Mouse (Mus musculus): Measurements from ENCODE around the gene Htra2. TPM values are rescaled to one million over a fixed set of nuclear protein-coding genes. Genes with fewer than 3 reads are reported as not detected.

Gene Htra2
- total RNA-seq, 2 experiments from 2014 or later, result 66.5 to 68.0 TPM

- intact Hi-C loops (cut with DNase I), result no loop called here
- DNase-seq (ENCODE audit: extremely low spot score in 1 of 2, low spot score in 2 of 2), result no peak
Measured at GRCm38 (mm10) chr6:83014482-83015466, 40.3 kb downstream of the Htra2 start.

DNA sequence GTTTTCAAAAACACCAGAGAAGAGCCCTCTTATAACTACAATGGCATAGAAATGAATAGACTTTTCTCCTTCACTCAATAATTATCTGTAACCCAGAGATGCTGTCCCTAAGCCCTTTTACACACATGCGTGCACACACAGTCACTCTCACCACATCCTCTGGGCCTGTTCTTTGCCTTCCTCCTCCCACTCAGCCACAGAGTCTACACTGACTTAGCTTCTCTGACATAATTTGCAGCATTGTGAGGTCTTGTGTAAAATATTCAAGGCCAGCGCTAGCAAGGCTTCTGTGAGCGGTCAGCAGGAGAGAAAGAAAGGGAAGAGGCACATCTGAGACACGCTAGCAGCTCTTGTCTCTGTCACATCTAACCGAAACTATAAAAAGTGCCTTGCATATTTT, 41.6 kb downstream of the Htra2 start:
- no peak for DNase-seq (ENCODE audit: extremely low spot score in 1 of 2, low spot score in 2 of 2)
- intact Hi-C loops (cut with DNase I), result no loop called here

DNA sequence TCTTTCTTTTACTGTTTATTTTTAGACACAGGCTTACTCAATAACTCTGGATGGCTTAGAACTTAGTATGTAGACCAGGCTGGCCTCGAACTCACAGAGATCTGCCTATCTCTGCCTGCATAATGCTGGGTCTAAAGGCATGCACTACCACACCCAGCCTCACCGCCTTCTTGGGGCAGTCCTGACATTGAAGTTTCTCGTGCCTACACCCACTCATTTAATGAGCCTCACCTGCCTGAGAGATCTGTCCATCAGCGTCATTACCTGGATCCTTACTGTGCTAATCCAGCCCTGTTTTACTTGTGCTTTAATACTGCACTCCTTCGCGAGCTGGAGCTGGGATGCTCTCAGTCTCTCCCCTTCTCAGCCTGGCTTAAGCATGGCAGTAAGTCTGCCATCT, 43.3 kb downstream of the Htra2 start:
- intact Hi-C loops (cut with DNase I), result no loop called here
- DNase-seq (ENCODE audit: extremely low spot score in 1 of 2, low spot score in 2 of 2), result no peak

DNA sequence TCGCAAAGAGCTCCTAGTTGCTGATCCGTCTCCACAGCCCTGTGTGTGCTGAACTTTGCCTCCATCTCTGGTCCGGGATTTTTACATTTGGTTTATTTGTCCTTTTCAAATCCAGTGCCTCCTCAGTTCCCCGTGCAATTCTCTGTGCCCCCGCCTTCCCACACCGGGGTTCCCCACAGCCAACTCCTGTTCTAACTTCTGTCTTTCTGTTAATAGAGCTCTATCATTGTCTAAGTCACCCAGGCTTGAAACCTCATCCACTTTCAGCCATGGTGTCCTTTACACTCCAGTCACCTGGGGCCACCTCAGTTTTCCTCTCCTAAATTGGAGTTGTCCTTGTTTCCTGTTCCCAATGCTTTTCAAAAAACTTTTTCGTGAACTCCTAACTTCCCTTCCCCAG, 43.8 kb downstream of the Htra2 start:
- intact Hi-C loops (cut with DNase I), result no loop called here
- DNase-seq (ENCODE audit: extremely low spot score in 1 of 2, low spot score in 2 of 2), result no peak

DNA sequence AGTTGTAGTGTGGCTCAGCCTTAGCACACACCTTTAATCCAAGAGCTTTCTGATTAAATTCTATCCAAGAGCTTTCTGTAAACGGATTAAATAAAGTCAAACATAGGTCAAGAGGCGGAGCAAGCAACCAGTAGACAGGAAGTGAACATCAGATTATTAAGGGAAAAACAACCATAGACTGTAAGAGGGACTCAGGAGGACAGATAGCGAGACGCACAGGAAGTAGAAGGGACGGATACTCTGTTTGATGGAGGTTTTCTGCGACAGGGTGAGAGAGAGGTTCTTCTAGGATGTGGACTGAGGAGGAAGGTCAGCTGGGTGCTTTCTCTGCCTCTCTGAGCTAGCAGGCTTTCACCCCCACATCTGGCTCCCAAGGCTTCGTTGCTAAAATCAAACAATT, 45.1 kb downstream of the Htra2 start:
- intact Hi-C loops (cut with DNase I), result no loop called here
- DNase-seq (ENCODE audit: extremely low spot score in 1 of 2, low spot score in 2 of 2), result no peak

- no peak for DNase-seq (ENCODE audit: extremely low spot score in 1 of 2, low spot score in 2 of 2)
- intact Hi-C loops (cut with DNase I), result no loop called here
Measured at GRCm38 (mm10) chr6:83008659-83009058, 46.4 kb downstream of the Htra2 start.

DNA sequence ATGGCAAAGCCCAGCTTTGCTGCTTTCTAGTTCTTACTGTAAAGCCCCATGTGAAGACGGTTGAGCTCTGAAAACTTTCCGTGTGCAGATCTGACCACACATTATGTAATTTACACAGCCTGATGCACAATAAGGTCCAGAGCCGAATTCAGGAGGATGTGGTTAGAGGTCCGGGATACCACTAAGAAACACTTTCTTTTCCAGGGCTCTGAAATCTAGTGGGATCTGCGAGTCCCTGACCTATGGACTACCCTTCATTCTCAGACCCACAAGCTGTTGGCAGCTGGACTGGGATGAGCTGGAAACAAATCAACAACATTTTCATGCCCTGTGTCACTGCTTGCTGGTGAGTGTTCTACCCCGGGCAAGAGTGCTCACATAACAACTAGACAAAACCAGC, 49.0 kb downstream of the Htra2 start:
- intact Hi-C loops (cut with DNase I), result no loop called here
- no peak for DNase-seq (ENCODE audit: extremely low spot score in 1 of 2, low spot score in 2 of 2)

- intact Hi-C loops (cut with DNase I), result no loop called here
- DNase-seq (ENCODE audit: extremely low spot score in 1 of 2, low spot score in 2 of 2), result no peak
Measured at GRCm38 (mm10) chr6:83005444-83006011, 49.5 kb downstream of the Htra2 start.

- intact Hi-C loops (cut with DNase I), result no loop called here
- DNase-seq (ENCODE audit: extremely low spot score in 1 of 2, low spot score in 2 of 2), result peak in 1 of 2 experiments; percentile 47
Measured at GRCm38 (mm10) chr6:83004872-83005271, 50.2 kb downstream of the Htra2 start.

DNA sequence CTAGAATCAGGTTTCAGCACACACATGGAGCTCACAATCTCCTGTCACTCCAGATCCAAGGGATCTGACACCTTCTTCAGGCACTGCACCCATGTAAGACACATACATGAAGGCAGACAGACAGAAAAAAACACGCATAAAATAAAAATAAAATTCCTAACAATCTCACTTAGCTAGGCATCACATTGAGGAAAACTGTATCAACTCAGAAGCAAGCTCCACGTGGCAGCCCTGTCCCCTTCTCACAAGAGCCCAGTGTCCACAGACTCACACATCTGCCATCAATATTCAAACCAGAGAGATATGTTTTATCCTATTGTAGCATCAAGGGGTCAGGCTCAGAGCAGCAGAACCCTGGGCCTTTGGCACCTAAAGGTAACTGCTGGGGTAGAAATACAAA, 50.8 kb downstream of the Htra2 start:
- no peak for DNase-seq (ENCODE audit: extremely low spot score in 1 of 2, low spot score in 2 of 2)
- intact Hi-C loops (cut with DNase I), result no loop called here

DNA sequence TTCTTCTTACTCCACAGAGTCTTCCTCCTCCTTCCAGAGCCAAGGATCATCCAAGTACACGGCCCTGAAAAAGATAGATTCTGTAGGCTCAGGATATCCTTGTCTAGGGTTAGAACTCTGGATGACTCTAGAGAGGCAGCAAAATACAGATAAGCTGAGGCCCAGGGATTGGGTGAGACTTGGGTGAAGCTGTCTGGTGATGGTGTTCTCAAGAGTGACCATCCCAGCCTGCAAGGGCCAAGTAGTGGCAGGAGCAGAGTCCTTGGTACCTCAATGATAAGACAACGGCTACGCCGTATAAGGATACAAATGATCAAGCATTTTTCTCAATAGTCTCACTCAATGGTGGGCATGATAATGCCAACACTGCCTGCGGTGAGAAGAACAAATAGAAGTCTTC, 51.2 kb downstream of the Htra2 start:
- no peak for DNase-seq (ENCODE audit: extremely low spot score in 1 of 2, low spot score in 2 of 2)
- intact Hi-C loops (cut with DNase I), result no loop called here

- intact Hi-C loops (cut with DNase I), result no loop called here
Measured at GRCm38 (mm10) chr6:83003082-83003481, 52.0 kb downstream of the Htra2 start.

More at GRCm38 (mm10) chr6:83003082-83003481, 52.0 kb downstream of the Htra2 start:
- no peak for DNase-seq (ENCODE audit: extremely low spot score in 1 of 2, low spot score in 2 of 2)

Small RNA genes lying within 50 kb of the gene (microRNA-seq; reads per million reads assigned to microRNA genes)
- gene Mir3470a (not detected), gene Mir7040 (not detected)

Other genes starting within 250 kb of the Htra2 start
- 10 to 100 TPM; 45.5 to 47.5 TPM for gene Sema4f, start 115.5 kb downstream of the Htra2 start, total RNA-seq (2021)
- gene M1ap, start 108.4 kb downstream of the Htra2 start, total RNA-seq (2021), result not detected
- gene Dok1, start 21.8 kb downstream of the Htra2 start, total RNA-seq (2021), result 1 to 10 TPM; 1.8 to 2.1 TPM
- gene Loxl3, start 21.1 kb downstream of the Htra2 start, total RNA-seq (2021), result 1 to 10 TPM; 1.8 to 4.0 TPM
- gene Aup1, start 752 bp downstream of the Htra2 start, total RNA-seq (2021), result 10 to 100 TPM; 97.9 to 99.8 TPM
- gene Dqx1, start 2.6 kb upstream of the Htra2 start, total RNA-seq (2021), result under 1 TPM; 0.19 to 0.41 TPM
- gene Tlx2, start 15.0 kb upstream of the Htra2 start, total RNA-seq (2021), result not detected
- 10 to 100 TPM; 19.1 to 19.6 TPM for gene Pcgf1, start 22.6 kb upstream of the Htra2 start, total RNA-seq (2021)
- gene Lbx2, start 31.1 kb upstream of the Htra2 start, total RNA-seq (2021), result under 1 TPM in 1 of 2 experiments, not detected in 1; 0.69 TPM
- 1 to 10 TPM; 7.7 to 9.4 TPM for gene Ccdc142, start 46.3 kb upstream of the Htra2 start, total RNA-seq (2021)
- 1 to 10 TPM; 6.3 to 6.5 TPM for gene Gm42688, start 46.3 kb upstream of the Htra2 start, total RNA-seq (2021)
- 10 to 100 TPM; 58.7 to 63.5 TPM for gene Mrpl53, start 53.8 kb upstream of the Htra2 start, total RNA-seq (2021)
- gene Mogs, start 60.2 kb upstream of the Htra2 start, total RNA-seq (2021), result 10 to 100 TPM; 27.9 to 31.8 TPM
- gene Wbp1, start 66.3 kb upstream of the Htra2 start, total RNA-seq (2021), result 10 to 100 TPM; 50.4 to 54.7 TPM
- 10 to 100 TPM; 19.9 to 23.2 TPM for gene Ino80b, start 70.2 kb upstream of the Htra2 start, total RNA-seq (2021)
- 10 to 100 TPM; 30.3 to 34.4 TPM for gene Rtkn, start 80.2 kb upstream of the Htra2 start, total RNA-seq (2021)
- 10 to 100 TPM; 28.0 to 29.4 TPM for gene Wdr54, start 101.1 kb upstream of the Htra2 start, total RNA-seq (2021)
- gene 1700003E16Rik, start 101.1 kb upstream of the Htra2 start, total RNA-seq (2021), result 10 to 100 TPM; 28.5 to 29.0 TPM
- gene Dctn1, start 110.6 kb upstream of the Htra2 start, total RNA-seq (2021), result 100 to 1,000 TPM; 351 to 353 TPM
- gene Slc4a5, start 164.6 kb upstream of the Htra2 start, total RNA-seq (2021), result under 1 TPM; 0.71 to 0.75 TPM

Measured in left cerebral cortex, postnatal 10 days (tissue).